Mouse (Mus musculus) bone marrow macrophage, adult 2 months (primary cell): ENCODE measurements around the gene Suclg2.

Experiments used
- CTCF ChIP-seq: IDR thresholded peaks from 2 replicates; pipeline ENCODE4 v1.5.1; 2012; ENCODE audit warnings: low read depth, mild to moderate bottlenecking, low read length, moderate library complexity
- POLR2A ChIP-seq: IDR thresholded peaks from 2 replicates; pipeline ENCODE4 v1.6.1; 2012; ENCODE audit warnings: mild to moderate bottlenecking, low read depth, low read length, borderline replicate concordance

DNA sequence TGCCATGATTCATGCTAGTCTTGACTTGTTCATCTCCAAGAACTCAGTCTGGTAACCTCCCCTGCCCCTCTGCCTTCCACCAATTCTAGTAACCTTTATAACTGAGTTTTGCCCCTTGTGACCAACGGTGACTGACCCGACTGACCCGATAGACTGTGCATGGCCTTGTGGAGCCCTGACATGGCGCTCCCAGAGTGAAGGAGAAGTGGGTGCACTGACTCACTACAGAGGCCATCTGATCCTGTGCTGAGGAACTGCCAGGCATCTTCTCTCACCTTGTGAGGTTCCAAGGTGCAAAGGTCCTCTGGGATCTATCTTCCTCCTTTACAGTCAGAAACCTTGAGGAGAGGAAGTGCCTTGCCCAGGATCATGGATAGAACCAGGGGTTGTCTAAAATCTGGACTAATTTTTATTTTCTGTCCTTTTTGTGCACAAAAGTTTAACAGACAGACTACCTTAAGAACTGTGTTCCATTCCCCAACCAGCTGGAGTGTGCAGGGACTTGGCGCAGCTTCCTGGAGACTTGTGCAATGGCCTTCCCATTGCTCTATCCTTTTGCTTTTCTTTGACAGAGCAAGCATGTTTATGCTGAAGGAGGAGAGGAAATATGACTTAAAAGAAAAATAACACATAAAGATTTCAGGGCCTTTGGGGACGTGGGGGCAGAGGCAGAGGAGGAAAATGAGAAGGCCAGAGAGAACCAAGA lies 49.8 kb downstream of the Suclg2 start:
- no peak for TF ChIP-seq POLR2A
- no peak for TF ChIP-seq CTCF
